Mouse (Mus musculus) stomach, postnatal 0 days (tissue): ENCODE results near the gene Gtf2h2. TPM values are rescaled to one million over a fixed set of nuclear protein-coding genes. Genes with fewer than 3 reads are reported as not detected.
"Not testable (repeated sequence)": the region's sequence is repeated elsewhere in the genome, so short reads cannot be mapped to it uniquely, and the experiment has no call there.

Source experiments
- ATAC-seq: fragments of 200-750 bp; cut with Nextera tagmentation; 2 replicates; pipeline ENCODE4 v1.8.0; 2017; ENCODE audit not compliant: low FRiP score, low TSS enrichment
- DNase-seq: peaks from one replicate; pipeline ENCODE4 v3.0.0-alpha.2; 2016; ENCODE audit warnings: low spot score
- H3K27ac ChIP-seq: fragments of 300-500 bp; sonication (generic); replicated peaks from 2 replicates; pipeline ENCODE4 v1.5.1; 2014; ENCODE audit warnings: mild to moderate bottlenecking, control low read depth
- H3K27me3 ChIP-seq: fragments of 300-500 bp; sonication (generic); 2 replicates; pipeline ENCODE4 v1.6.1; 2014; ENCODE audit warnings: low read length; ENCODE audit not compliant: control insufficient read depth, insufficient read depth
- H3K36me3 ChIP-seq: fragments of 300-500 bp; sonication (generic); 2 replicates; pipeline ENCODE4 v1.6.1; 2014; ENCODE audit warnings: low read length, mixed read lengths; ENCODE audit not compliant: control insufficient read depth, insufficient read depth
- H3K4me1 ChIP-seq: fragments of 300-500 bp; sonication (generic); replicated peaks from 2 replicates; pipeline ENCODE4 v1.6.1; 2014; ENCODE audit warnings: antibody characterized with exemption; ENCODE audit not compliant: control insufficient read depth, insufficient read depth
- H3K4me2 ChIP-seq: fragments of 300-500 bp; sonication (generic); replicated peaks from 2 replicates; pipeline ENCODE4 v1.6.1; 2014; ENCODE audit warnings: low read depth, mild to moderate bottlenecking, control low read depth, moderate library complexity
- H3K4me3 ChIP-seq: fragments of 300-500 bp; sonication (generic); 2 replicates; pipeline ENCODE4 v1.5.1; 2014; ENCODE audit warnings: low read depth, low read length, control low read depth
- H3K9ac ChIP-seq: fragments of 300-500 bp; sonication (generic); 2 replicates; pipeline ENCODE4 v1.6.1; 2014; ENCODE audit warnings: mild to moderate bottlenecking, low read length, control low read depth, mixed read lengths
- H3K9me3 ChIP-seq: fragments of 300-500 bp; sonication (generic); 2 replicates; pipeline ENCODE4 v1.6.1; 2016; ENCODE audit warnings: low read length; ENCODE audit not compliant: control insufficient read depth
- CTCF ChIP-seq: IDR thresholded peaks from 2 replicates; pipeline ENCODE4 v1.5.1; 2016; ENCODE audit warnings: antibody characterized with exemption, low read depth, mild to moderate bottlenecking, moderate library complexity
- EP300 ChIP-seq: optimal IDR thresholded peaks from 2 replicates; pipeline ENCODE3; 2016; ENCODE audit warnings: antibody characterized with exemption
- WGBS: fragments of 180-500 bp; shearing (Covaris S2); extraction: QIAGEN DNeasy Blood & Tissue Kit; methylation state at CpG from one replicate; pipeline ENCODE4 v1.1.7; 2014; 5-methylcytosine and 5-hydroxymethylcytosine counted together
- polyA plus RNA-seq: library from polyadenylated mRNA; unstranded; fragments of >200 nt; fragmentation: Nextera tagmentation; extraction: Ambion mirVana; gene quantifications from 2 replicates; pipeline ENCODE4 v1.2.1, GENCODE M21; 2015

Gene Gtf2h2
- polyA plus RNA-seq, 1 experiment from 2014 or later: 25.7 TPM

DNA sequence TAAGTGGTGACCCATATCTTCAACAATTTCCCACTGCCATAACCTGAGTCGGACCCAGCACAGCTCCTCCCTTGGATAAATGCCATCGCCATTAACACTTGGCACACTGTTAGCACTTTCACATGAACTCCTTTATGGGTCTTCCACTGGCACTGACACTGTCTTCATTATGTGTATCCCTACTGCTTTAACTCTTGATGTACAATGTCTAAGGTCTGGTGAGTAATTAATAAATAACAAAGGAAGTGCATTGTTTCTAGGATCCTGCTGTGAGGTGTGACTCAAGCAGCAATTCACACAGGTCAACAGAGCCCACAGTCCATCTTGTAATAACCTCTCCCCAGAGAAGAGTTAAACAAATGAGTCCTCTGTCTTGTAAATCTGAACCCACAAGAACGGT, 31.0 kb downstream of the Gtf2h2 start:
- Histone ChIP-seq H3K9ac (no peak overlapping the region), H3K4me1 (no peaks in the 10 kb centered on the region), H3K27ac (no peak overlapping the region), H3K9me3 (no peaks in the 10 kb centered on the region), H3K4me2 (no peak overlapping the region), H3K36me3 (no peaks in the 10 kb centered on the region), H3K4me3 (no peak overlapping the region), H3K27me3 (no peaks in the 10 kb centered on the region)
- TF ChIP-seq CTCF (no peak), EP300 (no peak)
- ATAC-seq (no peak), DNase-seq (no peak)
- 61% methylated on average over 3 of the region's 3 CpGs for WGBS

DNA sequence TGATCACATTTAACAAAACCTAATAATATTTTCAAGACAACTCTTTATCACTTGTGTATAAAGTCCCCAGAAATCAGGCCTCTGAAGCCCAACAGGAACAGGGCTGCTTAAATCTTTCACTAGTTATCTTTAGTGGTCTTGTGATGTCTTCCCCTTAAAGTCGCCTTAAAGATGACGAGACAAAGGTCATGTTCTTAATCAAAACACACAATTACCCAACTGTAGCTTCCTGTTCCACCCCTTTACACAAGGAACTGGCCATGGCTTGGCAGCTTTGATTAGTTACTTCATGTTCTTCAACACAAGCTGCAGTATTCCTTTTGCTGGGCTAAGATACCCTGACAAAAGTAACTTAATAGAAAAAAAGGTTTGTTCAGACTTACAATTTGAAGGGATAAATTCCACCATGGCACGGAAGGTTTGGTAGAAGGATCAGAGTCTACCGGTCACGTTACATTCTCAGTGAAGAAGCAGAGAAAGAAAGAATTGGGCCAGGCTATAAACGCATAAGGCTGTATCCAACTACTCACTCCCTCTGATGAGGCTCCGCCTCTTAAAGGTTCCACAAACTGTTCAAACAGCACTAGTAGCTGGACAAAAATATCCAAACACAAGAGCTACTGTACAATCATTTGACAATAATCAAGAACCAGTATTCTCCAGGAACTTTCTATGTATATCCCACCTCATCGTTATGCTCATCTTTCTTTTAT, 39.8 kb downstream of the Gtf2h2 start, which contains the start of gene Naip1:
Gene Naip1 (minus strand): TSS at position 455 of the 713 bp plus-strand sequence.
- 76% methylated on average over 8 of the region's 8 CpGs for WGBS
- DNase-seq, H3K4me2 ChIP-seq, ATAC-seq, H3K4me1 ChIP-seq, H3K9ac ChIP-seq, H3K36me3 ChIP-seq, H3K27me3 ChIP-seq, H3K4me3 ChIP-seq, H3K27ac ChIP-seq, H3K9me3 ChIP-seq: not testable (repeated sequence)

DNA sequence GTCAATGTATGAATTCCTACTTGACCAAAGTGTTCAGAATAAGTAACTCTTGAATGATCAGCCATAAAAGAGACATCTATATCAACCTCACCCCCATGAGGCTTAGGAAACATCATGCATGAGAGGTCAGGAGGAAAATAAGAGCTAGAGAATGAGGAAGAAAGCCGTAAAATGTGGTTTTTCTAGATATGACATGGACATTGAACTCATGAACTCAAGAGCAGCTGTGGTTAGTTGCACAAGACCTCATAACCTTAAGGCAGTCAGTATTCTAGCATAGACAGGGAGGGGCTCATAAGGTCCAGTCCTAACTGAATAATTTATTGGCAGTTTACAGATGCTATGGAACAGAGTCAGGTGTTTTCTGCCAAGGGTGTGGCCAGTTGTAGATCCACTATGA, 42.9 kb downstream of the Gtf2h2 start:
- Histone ChIP-seq H3K4me1 (no peaks in the 10 kb centered on the region), H3K36me3 (no peaks in the 10 kb centered on the region), H3K9me3 (no peaks in the 10 kb centered on the region), H3K27ac (no peak overlapping the region), H3K27me3 (no peaks in the 10 kb centered on the region), H3K4me3 (no peak overlapping the region), H3K4me2 (no peak overlapping the region), H3K9ac (no peak overlapping the region)
- ATAC-seq (no peak), DNase-seq (no peak)
- TF ChIP-seq CTCF: no peak
- no peak for TF ChIP-seq EP300
- 79% methylated on average over 1 of the region's 1 CpGs for WGBS

DNA sequence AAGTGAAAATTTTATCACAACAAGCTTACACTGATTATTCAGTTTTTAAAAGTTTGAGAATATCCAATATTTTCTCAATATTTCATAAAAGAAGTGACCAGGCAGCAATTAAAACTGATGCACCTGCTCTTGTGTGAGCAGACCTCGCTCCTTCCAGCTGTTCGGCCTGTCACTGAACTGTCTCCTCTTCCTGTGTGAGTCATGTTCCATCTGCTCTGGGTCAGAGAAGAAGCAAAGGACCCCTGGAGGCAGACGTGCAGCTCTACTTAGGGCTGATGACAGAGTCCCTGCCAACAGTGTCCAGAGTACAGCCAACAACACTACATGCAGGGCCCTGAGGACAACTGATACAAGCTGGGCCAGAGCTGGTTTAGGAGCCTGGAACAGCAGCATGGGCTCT, 52.3 kb downstream of the Gtf2h2 start:
- 52% methylated on average over 3 of the region's 3 CpGs for WGBS

DNA sequence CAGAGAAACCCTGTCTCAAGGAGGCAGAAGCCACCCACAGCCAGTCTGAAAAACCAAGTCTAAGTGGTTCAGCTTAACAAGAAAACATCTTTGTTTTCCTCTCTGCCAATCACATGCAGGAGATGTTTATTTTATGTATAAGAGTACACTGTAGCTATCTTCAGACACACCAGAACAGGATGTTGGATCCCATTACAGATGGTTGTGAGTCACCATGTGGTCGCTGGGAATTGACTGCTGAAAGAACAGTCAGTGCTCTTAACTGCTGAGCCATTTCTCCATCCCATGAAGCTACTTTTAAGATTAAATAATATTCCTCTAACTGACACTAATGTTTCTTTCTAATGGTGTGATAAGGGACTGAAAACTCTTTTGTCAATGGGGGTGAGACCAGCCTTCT, 53.7 kb downstream of the Gtf2h2 start:
- WGBS: 23% methylated on average over 1 of the region's 1 CpGs
- no peak for DNase-seq
- Histone ChIP-seq H3K4me2 (no peak overlapping the region), H3K4me3 (no peak overlapping the region), H3K36me3 (no peaks in the 10 kb centered on the region), H3K27ac (no peak overlapping the region), H3K9ac (no peak overlapping the region), H3K9me3 (no peaks in the 10 kb centered on the region), H3K4me1 (no peaks in the 10 kb centered on the region), H3K27me3 (no peaks in the 10 kb centered on the region)
- TF ChIP-seq EP300 (no peak), CTCF (no peak)
- no peak for ATAC-seq

More for the DNA sequence above, 52.3 kb downstream of the Gtf2h2 start:
- Histone ChIP-seq H3K4me3 (no peak overlapping the region), H3K4me1 (no peaks in the 10 kb centered on the region), H3K27me3 (no peaks in the 10 kb centered on the region), H3K36me3 (no peaks in the 10 kb centered on the region), H3K9ac (no peak overlapping the region), H3K27ac (no peak overlapping the region), H3K4me2 (no peak overlapping the region), H3K9me3 (no peaks in the 10 kb centered on the region)
- DNase-seq (no peak), ATAC-seq (no peak)
- TF ChIP-seq CTCF (no peak), EP300 (no peak)

DNA sequence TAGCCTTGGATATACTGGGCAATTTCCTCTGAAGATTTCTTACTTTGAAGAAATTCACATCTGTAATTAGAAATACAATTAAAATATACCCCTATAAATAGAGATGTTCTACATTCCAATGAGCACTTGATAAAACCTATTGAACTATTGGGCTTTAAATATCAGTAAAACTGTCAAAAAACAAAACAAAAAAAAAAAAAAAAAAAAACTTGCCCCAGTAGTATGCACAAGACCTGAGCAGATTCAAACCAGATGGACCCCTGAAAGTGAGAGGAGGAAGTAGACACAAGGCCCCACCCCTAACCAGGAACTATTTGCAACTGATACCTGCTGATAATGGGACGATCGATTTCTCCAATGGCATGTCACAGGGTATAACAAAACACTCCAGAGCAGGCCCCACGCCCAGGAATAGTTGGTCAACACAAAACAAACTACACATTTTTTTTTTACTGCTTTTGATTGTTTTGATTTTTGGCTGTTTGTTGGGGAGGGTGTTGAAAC, 55.0 kb downstream of the Gtf2h2 start:
- TF ChIP-seq CTCF (no peak), EP300 (no peak)
- H3K4me3 ChIP-seq: no peak overlapping the region
- H3K4me1 ChIP-seq: no peaks in the 10 kb centered on the region
- H3K27ac ChIP-seq: no peak overlapping the region
- H3K9ac ChIP-seq: no peak overlapping the region
- 58% methylated on average over 3 of the region's 3 CpGs for WGBS
- H3K4me2 ChIP-seq: no peak overlapping the region
- H3K27me3 ChIP-seq: no peaks in the 10 kb centered on the region
- no peaks in the 10 kb centered on the region for H3K9me3 ChIP-seq
- no peak for DNase-seq
- ATAC-seq: no peak
- H3K36me3 ChIP-seq: no peaks in the 10 kb centered on the region

DNA sequence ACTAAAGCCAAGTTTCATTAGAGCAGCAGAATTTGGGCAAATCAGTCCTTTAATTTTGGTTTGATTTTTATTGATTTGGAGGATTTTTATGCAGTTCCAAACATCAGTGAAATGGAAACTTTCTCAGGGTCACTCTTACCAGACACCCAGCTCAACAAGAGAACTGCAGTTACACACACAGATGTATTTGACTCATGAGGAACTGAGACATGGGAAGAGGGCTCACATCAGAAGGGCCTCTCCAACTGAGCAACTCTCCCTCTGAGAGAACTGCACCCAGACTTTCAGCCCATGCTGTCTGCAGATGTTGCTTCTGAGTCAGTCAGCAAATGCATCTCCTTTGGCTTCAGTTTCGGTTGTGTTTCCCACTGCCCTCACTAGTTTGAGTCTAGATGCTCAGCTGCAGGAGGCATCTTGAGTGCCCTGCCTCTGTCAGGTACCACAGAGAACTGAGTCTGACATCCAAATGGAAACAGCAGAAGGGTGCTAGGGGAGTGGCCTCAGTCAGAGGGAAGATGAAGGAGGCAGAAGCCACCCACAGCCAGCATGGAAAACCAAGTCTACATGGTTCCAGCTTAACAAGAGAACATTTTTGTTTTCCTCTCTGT, 55.7 kb downstream of the Gtf2h2 start:
- H3K36me3 ChIP-seq, H3K4me1 ChIP-seq, H3K4me3 ChIP-seq: not testable (repeated sequence)

DNA sequence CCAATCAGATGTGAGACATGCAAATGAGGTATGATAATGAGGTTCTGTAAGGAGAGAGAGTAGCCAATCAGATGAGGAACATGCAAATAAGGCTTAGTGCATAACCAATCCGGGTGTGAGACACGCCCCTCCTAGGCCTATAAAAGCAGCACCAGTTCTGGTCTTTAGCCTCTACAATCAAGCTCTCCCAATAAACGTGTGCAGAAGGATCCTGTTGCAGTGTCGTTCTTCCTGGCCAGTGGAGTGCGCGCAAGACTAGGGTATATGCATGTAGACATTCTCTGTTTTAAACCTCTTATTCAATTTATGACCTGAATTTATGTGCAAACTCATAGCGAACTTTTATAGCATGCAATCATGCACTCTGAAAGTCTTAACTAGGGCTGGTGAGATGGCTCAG, 72.4 kb downstream of the Gtf2h2 start:
- not testable (repeated sequence) for H3K27ac ChIP-seq, H3K36me3 ChIP-seq, H3K27me3 ChIP-seq, H3K4me2 ChIP-seq, ATAC-seq, H3K4me1 ChIP-seq, DNase-seq, H3K4me3 ChIP-seq, H3K9ac ChIP-seq, H3K9me3 ChIP-seq
- WGBS: 86% methylated on average over 7 of the region's 7 CpGs

More for the DNA sequence above, 55.7 kb downstream of the Gtf2h2 start:
- H3K27me3 ChIP-seq, H3K9ac ChIP-seq, ATAC-seq, H3K9me3 ChIP-seq, H3K4me2 ChIP-seq, DNase-seq, H3K27ac ChIP-seq: not testable (repeated sequence)
- 75% methylated on average over 1 of the region's 1 CpGs for WGBS
